Mouse (Mus musculus): ENCODE data around the gene Fam187a.

- no peak for TF ChIP-seq CTCF (IDR thresholded peaks at IDR 0.05; ENCODE audit: borderline replicate concordance, insufficient read depth, low read depth, low read length)
- TF ChIP-seq POLR2A (IDR thresholded peaks at IDR 0.05; ENCODE audit: borderline replicate concordance, insufficient read depth, low read length): 0 out of 2 replicates have a peak, but pooled peaks have one; percentile 13
These were observed 39.8 kb downstream of the Fam187a start, which contains the start of gene Kif18b for GRCm38 (mm10) chr11:102924557-102925350.

Measured in cerebellum, adult 2 months (tissue).